Mouse (Mus musculus) spleen, adult 12 weeks (tissue): ENCODE results near the gene Cxcr5.

Experiments
- DNase-seq: peaks from one replicate; pipeline ENCODE4 v3.0.0; 2022; ENCODE audit warnings: low spot score

Gene Cxcr5

DNA sequence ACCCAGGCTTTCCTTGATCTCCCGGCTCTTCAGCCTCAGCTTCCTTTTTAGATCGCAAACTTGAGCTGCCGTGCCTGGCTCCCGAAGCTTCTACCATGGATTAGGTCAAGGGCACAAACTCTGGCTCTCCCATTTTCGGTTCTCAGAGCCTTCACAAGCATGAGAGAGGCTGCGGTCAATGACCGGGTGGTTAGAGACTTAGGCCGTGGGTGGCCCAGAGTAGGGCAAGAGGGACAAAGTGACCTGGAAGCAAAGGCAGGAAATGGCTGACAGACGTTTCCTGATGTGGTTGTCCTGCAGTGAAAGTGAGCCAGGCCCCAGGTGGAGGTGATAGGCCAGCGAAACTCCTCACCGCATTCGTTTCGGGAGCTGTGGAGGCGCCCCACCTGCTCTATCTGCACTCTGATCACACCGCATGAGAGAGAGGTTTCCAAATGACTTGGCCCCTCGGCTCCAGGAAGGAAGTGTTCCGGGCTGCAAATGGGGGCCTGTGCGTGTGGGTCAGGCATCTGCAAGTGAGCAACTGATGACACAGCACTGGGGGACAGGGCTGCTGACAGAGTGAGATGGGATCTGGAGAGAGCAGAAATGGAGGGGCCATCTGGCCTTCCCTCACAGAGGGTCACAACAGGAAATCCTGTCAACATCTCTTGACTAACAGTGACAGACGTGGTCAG is 23.9 kb downstream of the Cxcr5 start:
- DNase-seq: no peak

DNA sequence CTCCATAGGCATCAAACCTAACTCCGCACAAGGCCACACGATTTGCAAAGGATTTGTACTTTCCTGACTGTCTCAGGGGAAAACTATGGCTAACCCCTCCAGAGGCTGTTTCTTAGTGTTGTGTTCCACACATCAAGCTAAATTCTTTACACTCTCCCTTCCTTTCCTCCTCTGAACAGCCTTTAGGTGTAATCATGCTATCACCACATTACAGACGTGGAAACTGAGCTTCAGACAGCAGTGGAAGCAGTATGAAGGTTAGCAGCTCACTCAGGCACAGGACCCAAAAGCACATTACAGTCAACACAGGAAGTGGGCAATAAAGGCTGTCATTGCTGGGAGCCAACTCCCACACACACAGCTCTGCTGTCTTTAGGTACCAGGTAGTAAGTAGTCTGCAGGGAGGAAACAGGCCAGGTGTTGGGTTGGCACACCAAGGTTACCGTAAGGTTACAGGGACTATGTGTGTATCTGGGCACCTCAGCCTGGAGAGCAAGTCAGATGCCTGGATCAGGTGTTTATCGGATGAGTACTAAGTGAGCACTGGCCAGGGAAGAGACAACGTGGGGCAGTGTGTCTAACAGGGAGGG is 28.6 kb downstream of the Cxcr5 start:
- no peak for DNase-seq

DNA sequence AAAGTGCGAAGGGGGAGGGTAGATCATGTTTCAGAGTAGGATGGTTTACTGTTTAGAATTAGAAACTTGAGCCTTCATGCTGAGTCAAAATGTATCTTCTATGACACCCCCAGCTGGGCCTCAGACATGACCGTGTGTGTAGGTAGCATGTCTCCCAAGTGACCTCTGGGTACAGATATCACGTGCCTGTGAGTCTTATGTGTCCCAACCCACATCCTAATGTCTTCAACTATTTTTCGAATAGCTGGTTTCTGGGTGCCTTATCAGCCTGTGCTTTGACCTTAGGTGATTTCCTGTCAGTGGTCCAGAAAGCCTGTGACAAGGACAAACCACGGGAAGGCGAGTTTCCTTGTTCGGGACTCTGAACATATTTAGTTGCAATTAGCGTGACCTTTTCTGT is 33.3 kb downstream of the Cxcr5 start:
- no peak for DNase-seq

DNA sequence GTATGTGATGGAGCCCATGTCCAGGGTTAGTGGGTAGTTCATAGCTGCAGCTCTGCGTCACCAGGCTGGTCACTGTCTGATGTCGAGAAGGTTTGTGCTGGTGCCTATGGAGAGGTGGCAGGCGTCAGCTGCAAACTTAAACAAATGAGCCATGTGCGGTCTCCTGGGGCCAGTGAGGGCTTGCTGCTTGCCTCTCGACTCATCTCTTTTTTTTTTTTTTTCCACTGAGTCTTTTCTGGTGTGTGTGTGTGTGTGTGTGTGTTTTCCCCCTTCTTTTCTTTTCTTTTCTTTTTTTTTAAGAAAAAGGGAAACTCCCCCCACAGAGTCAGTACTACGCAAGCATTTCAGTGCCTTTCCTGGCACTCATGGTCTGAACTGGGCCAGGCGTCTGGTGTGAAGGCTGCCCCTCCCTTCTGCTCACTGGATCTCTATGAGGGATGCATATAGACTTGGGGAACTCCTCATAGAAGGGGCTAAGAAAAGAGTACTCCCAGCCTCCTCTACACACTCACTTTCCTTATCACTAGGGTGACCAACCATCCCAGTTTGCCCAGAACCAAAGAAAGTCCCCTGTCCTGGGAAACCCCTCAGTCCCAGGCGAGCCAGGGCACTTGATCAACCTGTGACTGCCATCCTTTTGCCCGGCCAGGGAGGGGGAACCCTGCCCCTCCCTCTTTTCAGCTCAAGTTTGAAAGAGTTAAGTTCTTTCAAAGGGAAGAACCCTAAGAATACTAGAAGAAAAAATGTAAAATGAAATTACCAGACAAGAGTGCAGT is 35.2 kb downstream of the Cxcr5 start:
- peak; percentile 59 for DNase-seq

DNA sequence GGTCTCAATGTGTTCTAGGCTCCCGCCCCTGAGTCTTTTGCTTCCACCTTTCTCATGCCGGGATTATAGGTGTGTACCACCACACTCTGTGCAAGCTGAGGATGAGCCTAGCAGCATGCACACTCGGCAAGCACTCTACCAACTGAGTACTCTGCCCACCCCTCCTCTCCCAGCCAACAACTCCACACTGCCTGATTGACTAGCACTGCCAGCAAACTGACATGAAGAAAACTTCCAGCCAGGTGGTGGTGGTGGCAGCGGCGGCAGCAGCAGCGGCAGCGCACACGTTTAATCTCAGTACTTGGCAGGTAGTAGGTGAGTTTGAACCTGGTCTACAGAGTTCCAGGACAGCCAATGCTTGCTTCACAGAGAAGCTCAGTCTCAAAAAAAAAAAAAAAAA is 36.1 kb downstream of the Cxcr5 start:
- no peak for DNase-seq

DNA sequence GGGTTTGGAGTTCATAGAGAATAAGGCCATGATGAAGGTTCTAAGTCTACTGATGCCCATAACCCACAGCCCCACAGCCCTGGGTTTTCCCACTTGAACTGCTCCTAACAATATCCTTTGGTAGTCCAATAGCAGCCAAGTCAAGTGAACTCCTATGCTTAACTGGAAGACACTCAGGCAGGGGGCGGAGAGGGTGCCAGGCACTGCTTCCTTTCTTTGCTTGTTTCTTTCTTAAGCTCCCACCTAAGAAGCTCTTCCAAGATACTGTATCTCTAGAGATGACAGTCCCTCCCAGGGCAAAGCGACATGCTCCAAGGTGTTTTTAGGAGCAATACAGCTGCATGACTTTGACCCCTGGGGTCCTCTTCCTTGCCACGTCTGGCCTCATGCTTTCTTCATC is 36.7 kb downstream of the Cxcr5 start:
- no peak for DNase-seq

DNA sequence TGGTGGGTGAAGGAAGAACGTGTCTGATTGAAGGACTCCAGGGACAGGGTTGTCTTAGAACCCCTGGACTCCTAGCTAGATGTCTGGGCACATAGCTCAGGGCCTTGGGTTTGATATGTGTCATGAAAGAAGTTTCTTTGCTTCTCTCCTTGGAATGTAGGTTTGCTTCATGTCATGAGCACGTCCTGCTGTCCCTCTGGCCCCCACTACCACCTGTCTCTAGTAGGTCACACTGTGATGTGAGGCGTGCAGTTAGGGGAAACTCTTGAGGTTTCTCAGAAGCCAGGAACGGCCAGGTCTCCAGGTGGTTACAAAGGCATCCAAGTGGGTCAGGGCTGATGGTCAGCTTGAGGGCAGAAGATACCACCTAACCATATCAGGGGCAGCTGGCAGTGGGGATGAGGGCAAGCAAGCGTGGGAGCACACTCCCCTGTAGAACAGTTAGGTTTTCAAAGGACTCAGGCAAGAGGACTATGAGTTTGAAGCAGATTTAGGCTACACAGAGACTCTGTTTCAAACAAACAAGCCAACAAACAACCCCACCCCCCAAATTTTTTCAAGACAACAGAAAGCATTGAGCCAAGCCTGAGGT is 37.3 kb downstream of the Cxcr5 start:
- no peak for DNase-seq

DNA sequence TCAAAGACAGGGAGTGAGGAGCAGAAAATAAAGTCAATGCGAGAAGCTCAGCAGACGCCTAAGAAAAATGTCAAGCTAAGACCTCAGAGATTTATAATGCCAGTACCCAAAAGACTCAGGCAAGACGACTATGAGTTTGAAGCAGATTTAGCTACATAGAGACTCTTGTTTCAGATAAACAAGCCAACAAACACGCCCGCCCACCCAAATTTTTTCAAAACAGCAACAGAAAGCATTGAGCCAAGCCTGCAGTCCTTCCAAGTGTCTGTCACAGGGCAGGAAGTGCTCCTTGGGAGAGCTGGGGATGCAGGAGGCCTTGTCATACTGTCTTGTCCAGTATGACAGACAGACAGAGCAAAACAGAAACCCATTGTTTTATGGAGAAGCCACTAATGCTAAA is 38.0 kb downstream of the Cxcr5 start:
- no peak for DNase-seq

DNA sequence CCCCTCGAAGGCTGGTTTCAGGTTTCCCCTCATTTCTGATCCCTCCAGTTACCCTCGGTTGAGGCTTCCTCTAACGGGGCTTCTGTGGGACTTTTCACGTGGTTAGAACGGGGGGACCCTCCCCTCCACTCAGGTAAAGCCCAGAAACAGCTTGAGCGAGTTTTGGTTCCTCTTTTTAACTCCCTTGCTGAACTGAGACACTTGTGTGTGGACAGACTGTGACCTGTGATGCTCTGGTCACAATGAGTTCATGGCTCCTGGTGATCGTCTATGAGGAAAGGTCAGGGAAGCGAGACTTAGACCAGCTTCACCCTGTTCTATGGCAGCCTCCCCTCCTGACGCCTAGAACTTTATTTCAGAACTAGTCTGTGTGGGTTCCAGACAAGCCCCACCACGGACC is 39.8 kb downstream of the Cxcr5 start:
- DNase-seq: no peak

DNA sequence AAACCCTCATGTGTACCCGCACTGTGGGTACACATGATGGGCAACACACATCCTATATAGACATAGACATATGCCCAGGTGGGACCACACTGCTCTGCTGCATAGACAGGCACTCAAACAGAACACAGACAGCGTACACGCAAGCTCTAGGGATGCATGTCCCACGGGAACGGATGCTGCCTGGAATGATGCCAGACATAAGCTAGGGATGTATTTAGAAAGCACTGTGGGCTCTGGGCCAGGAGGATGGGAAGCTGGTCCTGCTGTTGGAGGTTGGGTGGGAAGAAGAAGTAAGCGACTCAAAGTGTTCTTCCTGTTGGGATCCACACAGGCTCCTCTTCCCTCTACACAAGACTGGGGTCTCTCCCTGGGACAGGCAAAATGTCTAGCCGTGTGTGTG is 43.6 kb downstream of the Cxcr5 start:
- DNase-seq: no peak

DNA sequence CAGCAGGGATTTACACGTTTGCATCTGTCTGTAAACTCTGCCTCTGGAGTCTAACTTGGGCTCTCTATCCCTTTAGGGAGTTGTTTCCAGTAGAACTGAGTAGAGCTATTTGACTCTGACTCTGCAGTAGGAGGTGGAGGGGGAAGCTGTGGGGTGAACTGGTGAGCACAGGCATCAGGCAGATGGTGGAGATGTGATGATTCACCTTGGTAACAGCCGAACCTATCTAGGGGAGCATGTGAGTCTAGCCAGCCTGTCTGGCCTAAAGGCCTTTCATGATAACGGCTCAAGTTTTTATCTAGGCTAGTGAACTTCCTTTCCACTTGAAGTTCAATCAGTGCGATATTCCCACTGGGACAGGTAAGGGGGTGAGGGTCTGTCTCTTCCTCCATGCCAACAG is 44.3 kb downstream of the Cxcr5 start:
- no peak for DNase-seq

DNA sequence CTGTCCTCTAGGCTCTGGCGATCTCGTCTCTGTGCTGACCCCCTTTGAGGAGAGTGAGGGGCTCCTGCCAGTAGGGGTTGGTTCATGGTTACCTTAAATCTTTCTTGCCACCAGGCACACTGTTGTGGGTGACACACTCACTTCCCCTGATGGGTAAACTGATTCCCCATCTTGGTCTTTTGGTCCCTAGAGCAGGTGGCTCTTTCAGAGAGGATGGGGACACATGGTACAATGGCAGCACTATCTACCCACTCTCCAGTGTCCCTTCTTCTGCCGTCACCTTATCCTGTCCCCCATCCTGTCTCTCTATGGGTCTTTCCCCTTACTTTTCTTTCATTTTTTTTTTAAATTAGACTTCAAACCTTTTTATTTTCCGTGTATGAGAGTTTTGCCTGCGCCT is 45.8 kb downstream of the Cxcr5 start:
- DNase-seq: no peak

DNA sequence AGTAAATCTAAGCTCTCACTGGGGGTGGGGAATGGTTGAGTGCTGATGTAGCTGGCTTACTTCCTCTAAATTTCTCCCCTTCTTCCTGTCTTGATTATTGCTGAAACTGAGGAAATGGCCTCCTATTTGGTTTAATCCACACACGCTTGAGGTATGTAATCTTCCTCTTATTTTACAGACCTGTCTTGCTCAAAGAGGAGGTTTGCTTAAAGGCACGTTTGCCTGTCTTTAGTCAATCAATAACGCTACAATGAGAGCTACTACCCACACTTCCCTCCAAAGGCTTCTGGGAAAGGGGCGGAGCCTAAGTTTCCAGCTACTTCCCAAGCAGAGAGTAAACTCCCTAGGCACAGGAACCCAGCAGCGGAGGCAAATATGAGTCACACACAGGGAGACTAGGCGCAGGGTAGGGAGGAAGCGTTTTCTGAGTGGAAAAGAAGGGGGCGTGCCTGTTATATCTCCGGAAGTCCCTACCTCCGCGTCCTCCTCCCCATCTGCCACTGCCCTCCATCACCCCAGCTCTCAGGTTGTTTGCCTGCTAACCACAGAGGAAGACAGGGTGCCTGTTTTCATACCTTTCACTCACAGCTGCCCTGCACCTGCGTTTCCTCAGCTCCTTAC is 46.4 kb downstream of the Cxcr5 start:
- DNase-seq: no peak

DNA sequence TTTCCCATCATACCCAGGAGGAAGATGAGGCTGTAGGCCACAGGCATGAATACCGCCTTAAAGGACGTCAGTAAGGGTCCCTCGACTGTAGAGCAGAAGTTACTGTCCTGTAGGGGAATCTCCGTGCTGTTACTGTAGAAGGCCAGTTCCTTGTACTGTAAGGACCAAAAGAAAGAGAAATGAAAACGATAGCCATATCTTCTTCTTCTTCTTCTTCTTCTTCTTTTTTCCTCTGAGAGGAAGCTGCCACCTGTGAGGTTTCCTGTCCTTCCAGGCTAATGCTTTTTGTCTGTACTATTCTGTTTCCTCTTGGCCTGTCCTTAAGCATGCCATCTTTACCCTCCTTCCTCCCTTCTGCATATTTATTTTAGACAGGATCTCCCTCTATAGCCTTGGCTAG is 47.5 kb downstream of the Cxcr5 start:
- no peak for DNase-seq

DNA sequence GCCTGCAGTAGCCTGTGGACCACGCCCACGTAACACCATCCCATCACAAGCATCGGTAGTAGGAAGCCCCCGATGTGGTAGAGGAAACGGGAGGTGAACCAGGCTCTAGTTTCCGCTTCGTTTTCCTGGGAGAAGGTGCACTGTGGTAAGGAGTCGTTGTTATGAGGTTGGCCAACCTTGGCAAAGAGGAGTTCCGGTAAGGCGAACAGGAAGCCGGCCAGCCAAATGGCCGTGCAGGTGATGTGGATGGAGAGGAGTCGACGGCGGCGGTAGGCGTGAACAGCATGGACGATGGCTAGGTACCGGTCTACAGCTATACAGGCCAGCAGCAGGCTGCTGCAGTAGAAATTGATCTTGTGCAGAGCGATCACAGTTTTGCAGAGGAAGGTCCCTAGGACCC is 48.1 kb downstream of the Cxcr5 start:
- DNase-seq: no peak

DNA sequence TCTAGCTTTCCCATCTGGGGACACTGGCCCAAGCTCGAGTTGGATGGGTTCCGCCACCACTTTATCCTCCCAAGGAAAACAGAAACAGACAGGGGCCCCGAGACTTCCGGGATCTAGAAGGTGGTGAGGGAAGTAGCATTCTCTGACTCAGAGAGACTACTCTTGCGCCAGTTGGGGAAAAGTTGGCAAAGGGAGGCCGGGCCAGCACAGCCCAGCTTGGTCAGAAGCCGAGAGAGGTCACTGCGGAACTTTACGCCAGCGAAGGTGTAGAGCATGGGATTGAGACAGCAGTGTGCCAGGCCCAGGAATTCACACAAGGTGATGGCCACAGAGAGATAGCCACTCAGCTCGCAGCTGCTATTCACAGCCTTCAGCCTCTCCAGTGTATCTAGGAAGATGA is 48.6 kb downstream of the Cxcr5 start:
- DNase-seq: no peak

DNA sequence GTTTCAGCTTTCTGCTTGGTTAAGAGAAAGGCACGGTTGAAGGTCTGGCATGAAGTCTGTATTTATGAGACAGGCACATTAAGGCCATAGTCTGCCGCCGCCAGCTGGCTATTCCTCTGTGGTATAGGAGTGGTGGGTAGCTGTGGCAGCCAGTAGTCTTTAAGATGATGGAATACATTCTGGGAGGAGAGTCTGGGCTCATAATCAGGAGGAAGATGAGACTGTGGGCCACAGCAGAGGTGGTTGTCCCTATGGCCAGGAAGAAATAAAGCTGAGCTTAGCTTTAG is 49.0 kb downstream of the Cxcr5 start:
- DNase-seq: no peak

DNA sequence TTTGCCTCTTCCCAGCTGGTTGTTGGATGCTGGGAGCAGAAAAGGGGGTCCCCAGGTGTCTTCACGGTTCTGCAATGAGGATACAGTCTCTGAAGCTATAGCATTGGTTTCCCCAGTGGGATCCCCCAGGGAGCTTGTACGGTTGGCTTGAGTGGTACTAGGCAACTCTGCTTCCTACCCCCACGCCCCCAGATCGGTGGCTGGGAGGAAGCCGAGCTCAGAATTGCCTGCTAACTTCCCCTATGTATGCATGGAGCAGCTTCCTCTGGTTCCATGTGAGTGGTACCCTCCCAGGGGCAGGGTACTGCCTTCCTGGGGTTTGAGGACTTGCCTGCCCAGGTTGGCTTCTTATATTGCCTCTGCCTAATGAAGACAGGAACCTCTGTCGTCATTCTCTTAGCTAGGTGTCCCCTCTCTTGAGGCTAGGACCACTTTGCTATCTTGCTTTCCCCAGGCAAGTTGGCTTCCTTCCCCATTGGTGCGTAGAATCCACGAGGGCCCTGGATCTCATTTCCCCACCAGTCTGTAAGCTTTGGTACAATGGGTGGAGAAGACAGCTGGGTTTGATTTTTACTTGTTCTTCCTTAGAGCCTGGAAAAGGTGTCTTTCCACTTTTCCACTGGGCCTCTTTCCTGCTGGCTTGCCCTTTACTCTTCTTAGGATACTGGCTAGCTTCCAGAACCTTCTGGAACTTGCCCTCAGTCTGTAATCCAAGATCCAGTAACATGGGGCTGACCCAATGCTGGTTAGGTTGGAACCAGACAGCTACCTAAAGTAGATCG is 49.6 kb downstream of the Cxcr5 start:
- DNase-seq: no peak

DNA sequence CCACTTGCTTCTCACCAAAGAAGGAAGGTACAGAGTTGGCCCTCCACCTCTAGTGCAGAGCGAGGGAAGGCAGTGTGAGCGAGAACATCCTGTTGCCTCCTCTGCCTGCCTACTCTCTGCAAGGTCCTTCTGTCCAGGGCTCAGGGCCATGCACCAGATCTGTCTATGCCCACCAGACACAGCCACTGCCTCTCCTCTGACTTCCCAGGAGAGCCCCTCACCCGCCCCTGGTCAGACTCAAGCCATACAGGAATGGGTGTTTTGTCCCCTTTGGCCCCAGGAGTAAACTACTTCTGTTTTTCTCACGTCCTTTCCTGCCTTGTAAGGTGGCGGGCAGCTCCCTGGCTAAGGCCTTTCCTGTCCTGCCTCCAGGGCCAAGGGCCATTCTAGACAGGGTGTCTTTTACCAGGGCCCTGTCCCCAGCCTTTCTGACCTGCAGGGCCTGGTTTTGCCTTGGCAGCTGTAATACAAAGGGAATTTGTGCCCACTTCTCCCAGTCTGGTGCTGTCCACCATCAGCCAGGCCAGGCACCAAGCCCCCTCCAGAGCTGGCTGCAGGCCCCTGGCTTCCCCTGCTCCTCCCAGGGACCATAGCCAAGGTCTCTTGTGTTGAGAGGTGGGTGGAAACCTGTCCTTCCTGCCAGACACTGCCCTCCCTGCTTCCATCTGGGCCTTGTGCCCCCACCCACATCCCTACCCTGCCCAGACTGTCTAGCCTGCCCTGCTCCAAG is 50.6 kb downstream of the Cxcr5 start:
- no peak for DNase-seq

DNA sequence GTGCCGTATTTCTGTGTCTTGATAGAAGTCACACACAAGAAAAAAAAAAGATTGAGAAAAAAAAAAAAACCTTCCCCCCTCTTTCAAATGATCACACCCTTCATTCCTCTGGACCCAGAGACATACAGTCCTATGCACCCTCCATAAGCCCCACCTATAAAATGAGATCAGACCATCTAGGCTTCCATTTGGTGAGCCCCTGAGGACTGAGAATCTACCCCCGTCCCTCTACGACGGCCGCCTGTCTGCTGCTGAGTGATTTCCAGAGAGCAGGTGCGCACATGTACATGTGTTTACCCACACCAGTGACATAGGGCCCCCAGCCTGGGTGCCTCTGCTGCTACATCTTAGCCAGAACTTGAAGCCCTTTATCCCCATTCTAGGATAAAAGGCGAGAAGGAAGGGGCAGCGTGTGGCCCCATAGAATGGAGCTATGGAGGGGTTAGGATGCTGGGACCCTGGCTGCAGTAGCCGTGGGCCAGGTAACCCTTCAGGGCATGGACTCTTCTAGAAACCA is 51.3 kb downstream of the Cxcr5 start:
- DNase-seq: no peak
